Mouse (Mus musculus): ENCODE data around the gene Gpsm1.

DNA sequence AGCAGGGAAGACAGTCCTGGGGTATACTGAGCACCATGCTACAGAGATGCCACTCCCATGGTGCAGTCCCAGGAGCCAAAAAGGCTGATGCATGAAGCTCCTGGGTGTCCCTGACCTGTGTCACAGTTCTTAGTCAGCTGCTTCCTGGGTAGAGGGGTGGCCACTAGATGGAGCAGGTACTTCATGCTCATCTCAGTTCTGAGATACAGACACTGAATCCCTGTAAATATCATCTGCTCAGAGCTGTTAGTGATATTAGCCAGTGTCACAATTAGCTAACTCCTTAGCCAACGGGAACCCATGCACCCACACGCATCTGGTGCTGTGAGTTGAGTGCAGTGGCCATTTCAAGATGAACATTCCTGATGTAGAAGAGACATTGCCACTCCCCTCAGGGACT is 9.6 kb downstream of the Gpsm1 start:
- TF ChIP-seq POLR2A (IDR thresholded peaks at IDR 0.05; ENCODE audit: insufficient read depth, low read depth, low read length) (no peak), CTCF (IDR thresholded peaks at IDR 0.05; ENCODE audit: insufficient read depth, low read depth, low read length) (no peak)
